ENCODE assay signal across 13 mouse cellular contexts in the genomic region with DNA sequence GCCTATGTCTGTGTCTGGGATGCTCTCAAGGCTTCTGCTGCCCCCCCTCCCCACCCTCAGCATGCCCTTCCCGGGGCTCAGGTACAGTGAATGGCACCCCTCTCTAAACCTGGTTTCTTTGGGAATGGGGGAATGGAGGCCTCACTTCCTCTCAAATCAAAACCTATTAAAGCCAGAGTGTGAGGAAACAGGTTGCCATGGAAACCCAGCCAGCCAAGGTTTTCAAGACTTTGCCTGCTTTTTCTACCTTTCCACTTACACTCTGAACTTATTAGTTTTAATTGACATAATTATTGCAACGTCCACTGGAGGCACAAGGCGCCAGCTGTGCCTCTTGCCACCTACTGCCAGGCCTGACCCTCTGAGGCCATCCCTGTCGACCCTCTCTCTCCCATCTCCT.
DNase-seq lines count a peak whose midpoint lies in the region; ATAC-seq and TF ChIP-seq lines count a peak whose summit lies in the region.
"Had no signal": no experiment of that assay in that cellular context is flagged by ENCODE, and none has a peak within 500 bp of the region (broad histone marks: within the 10 kb centered on the region; RNA-seq: fewer than 3 reads in every experiment).

No protein-coding gene starts in this region.

- peaks cover 48% of the 10 kb centered on the region for H3K4me1 ChIP-seq in forebrain, embryonic 12.5 days
- peaks cover 3% of the 10 kb centered on the region; the same call in 1 of the 2 replicates for H3K4me1 ChIP-seq in forebrain, embryonic 11.5 days (replicated peaks; ENCODE audit: control insufficient read depth, insufficient read depth, low read length)
- peaks cover 45% of the 10 kb centered on the region for H3K4me1 ChIP-seq in neural tube, embryonic 15.5 days
- peaks cover 14% of the 10 kb centered on the region for H3K4me1 ChIP-seq in hindbrain, postnatal 0 days (ENCODE audit: insufficient read depth, low read length)

- ATAC-seq in forebrain, embryonic 12.5 days (ENCODE audit: low FRiP score) = no peak
- ATAC-seq in forebrain, embryonic 11.5 days (replicated peaks; ENCODE audit: low FRiP score) = no peak
- ATAC-seq in neural tube, embryonic 15.5 days (ENCODE audit: low FRiP score) = 0 out of 2 replicates have a peak, but pooled peaks have one; percentile 16
- ATAC-seq in hindbrain, postnatal 0 days = no peak

- no peak overlapping the region for H3K4me3 ChIP-seq in forebrain, embryonic 12.5 days (replicated peaks)
- no peak overlapping the region for H3K4me3 ChIP-seq in forebrain, embryonic 11.5 days (ENCODE audit: low read depth, low read length)
- no peak overlapping the region for H3K4me3 ChIP-seq in neural tube, embryonic 15.5 days (replicated peaks)
- H3K4me3 ChIP-seq in hindbrain, postnatal 0 days (ENCODE audit: low read length) = no peak overlapping the region

- no peaks in the 10 kb centered on the region for H3K9me3 ChIP-seq in forebrain, embryonic 12.5 days
- H3K9me3 ChIP-seq in forebrain, embryonic 11.5 days (ENCODE audit: control insufficient read depth, low read length) = no peaks in the 10 kb centered on the region
- no peaks in the 10 kb centered on the region for H3K9me3 ChIP-seq in neural tube, embryonic 15.5 days (replicated peaks)
- H3K9me3 ChIP-seq in hindbrain, postnatal 0 days (ENCODE audit: low read length) = no peaks in the 10 kb centered on the region

- no peak overlapping the region for H3K9ac ChIP-seq in forebrain, embryonic 12.5 days
- no peak overlapping the region for H3K9ac ChIP-seq in forebrain, embryonic 11.5 days (ENCODE audit: low read length)
- H3K9ac ChIP-seq in neural tube, embryonic 15.5 days (replicated peaks) = no peak overlapping the region
- no peak overlapping the region for H3K9ac ChIP-seq in hindbrain, postnatal 0 days (replicated peaks; ENCODE audit: low read length)
- H3K9ac ChIP-seq: liver, embryonic 14.5 days had no signal

- DNase-seq in forebrain, embryonic 11.5 days (ENCODE audit: low spot score) = no peak
- no peak for DNase-seq in neural tube, embryonic 10.5 days (ENCODE audit: extremely low spot score, low spot score)
- peak; percentile 78 for DNase-seq in hindbrain, postnatal 0 days (ENCODE audit: low spot score)
- DNase-seq in telencephalon, adult 2 months (ENCODE audit: low read depth, low spot score) = peak; percentile 41
- no peak for DNase-seq in gastrocnemius, adult 18-20 months (ENCODE audit: low spot score)
- DNase-seq in thymus, postnatal 25 days = no peak
- DNase-seq: adrenal gland, postnatal 10 days; gastrocnemius, postnatal 25 days; layer of hippocampus, postnatal 36 days had no signal

- H3K36me3 ChIP-seq in forebrain, embryonic 12.5 days (replicated peaks) = no peaks in the 10 kb centered on the region
- H3K36me3 ChIP-seq in forebrain, embryonic 11.5 days (ENCODE audit: control insufficient read depth, insufficient read depth, low read length) = no peaks in the 10 kb centered on the region
- no peaks in the 10 kb centered on the region for H3K36me3 ChIP-seq in neural tube, embryonic 15.5 days
- no peaks in the 10 kb centered on the region for H3K36me3 ChIP-seq in hindbrain, postnatal 0 days (ENCODE audit: insufficient read depth, low read length)

- H3K4me2 ChIP-seq in forebrain, embryonic 12.5 days = no peak overlapping the region
- H3K4me2 ChIP-seq in forebrain, embryonic 11.5 days (ENCODE audit: low read depth, low read length, severe bottlenecking) = no peak overlapping the region
- H3K4me2 ChIP-seq in neural tube, embryonic 15.5 days = no peak overlapping the region
- H3K4me2 ChIP-seq in hindbrain, postnatal 0 days (ENCODE audit: low read depth, low read length) = no peak overlapping the region

- WGBS in forebrain, embryonic 12.5 days = 34% methylated on average over 4 of the region's 4 CpGs
- WGBS in forebrain, embryonic 11.5 days = 56% methylated on average over 4 of the region's 4 CpGs
- WGBS in neural tube, embryonic 15.5 days = 49% methylated on average over 4 of the region's 4 CpGs
- 43% methylated on average over 4 of the region's 4 CpGs for WGBS in hindbrain, postnatal 0 days

- no peaks in the 10 kb centered on the region for H3K27me3 ChIP-seq in forebrain, embryonic 12.5 days
- no peaks in the 10 kb centered on the region for H3K27me3 ChIP-seq in forebrain, embryonic 11.5 days (ENCODE audit: control insufficient read depth, insufficient read depth, low read length)
- no peaks in the 10 kb centered on the region for H3K27me3 ChIP-seq in neural tube, embryonic 15.5 days (replicated peaks)
- no peaks in the 10 kb centered on the region for H3K27me3 ChIP-seq in hindbrain, postnatal 0 days (ENCODE audit: insufficient read depth, low read length)

- no peak for TF ChIP-seq CTCF in hindbrain, postnatal 0 days (IDR thresholded peaks at IDR 0.05; ENCODE audit: low read depth)

- peak overlapping the region; percentile 10; the same call in 1 of the 2 replicates for H3K27ac ChIP-seq in forebrain, embryonic 12.5 days
- H3K27ac ChIP-seq in forebrain, embryonic 11.5 days (ENCODE audit: low read depth, low read length) = no peak overlapping the region
- H3K27ac ChIP-seq in neural tube, embryonic 15.5 days (replicated peaks) = no peak overlapping the region; the same call in 1 of the 2 replicates
- no peak overlapping the region for H3K27ac ChIP-seq in hindbrain, postnatal 0 days
- H3K27ac ChIP-seq: kidney, postnatal 0 days; liver, embryonic 14.5 days had no signal

Comparison
In these comparisons a context has a peak if more than half of its experiments do, and no peak if none do; other contexts are left out.
1. DNase-seq: peak in hindbrain, postnatal 0 days (single experiment) and telencephalon, adult 2 months (single experiment); none in forebrain, embryonic 11.5 days (single experiment), neural tube, embryonic 10.5 days (single experiment), gastrocnemius, adult 18-20 months (single experiment) and thymus, postnatal 25 days (single experiment).